Mouse (Mus musculus): Measurements from ENCODE around the gene Cd68.
A peak's percentile ranks its signal among the peaks of the same experiment; 100 is the strongest.
"Not testable (repeated sequence)": the region's sequence is repeated elsewhere in the genome, so short reads cannot be mapped to it uniquely, and the experiment has no call there.

Gene Cd68

GRCm38 (mm10) chr11:69664841-69665240 lies 1.1 kb downstream of the Cd68 start:
- no peak for DNase-seq

GRCm38 (mm10) chr11:69663795-69664194 lies 2.2 kb downstream of the Cd68 start:
- no peak for DNase-seq

DNA sequence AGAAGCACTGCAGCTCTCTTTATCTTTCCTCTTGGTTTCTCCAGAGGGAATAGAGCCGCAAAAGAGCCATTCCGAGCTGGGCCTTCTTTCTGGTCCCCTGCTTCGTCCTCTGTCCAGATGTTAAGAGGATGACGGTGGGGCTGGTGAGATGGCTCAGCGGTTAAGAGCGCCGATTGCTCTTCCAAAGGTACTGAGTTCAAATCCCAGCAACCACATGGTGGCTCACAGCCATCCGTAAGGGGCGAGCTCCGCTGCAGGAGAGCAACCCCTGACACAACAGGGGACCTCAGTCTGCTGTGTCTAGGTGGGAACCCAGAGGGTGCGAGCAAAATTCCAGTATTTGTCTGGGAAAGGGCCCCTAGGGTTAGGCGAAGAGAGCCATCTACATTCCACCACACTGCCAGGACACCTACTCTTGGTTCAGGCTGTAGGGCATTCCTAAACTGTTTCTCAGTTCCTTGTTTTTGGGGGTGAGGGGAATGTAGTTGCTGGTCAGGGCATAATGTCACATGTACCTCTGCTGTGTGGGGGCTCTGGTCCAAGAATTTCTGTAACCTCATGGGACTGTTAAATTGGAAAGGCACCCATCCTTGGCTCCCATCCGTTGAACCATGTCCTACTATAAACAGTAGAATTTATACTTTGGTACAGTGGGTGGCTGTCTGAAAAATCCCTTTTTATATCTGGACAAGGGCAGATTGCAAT lies 2.8 kb downstream of the Cd68 start:
- no peak for DNase-seq

DNA sequence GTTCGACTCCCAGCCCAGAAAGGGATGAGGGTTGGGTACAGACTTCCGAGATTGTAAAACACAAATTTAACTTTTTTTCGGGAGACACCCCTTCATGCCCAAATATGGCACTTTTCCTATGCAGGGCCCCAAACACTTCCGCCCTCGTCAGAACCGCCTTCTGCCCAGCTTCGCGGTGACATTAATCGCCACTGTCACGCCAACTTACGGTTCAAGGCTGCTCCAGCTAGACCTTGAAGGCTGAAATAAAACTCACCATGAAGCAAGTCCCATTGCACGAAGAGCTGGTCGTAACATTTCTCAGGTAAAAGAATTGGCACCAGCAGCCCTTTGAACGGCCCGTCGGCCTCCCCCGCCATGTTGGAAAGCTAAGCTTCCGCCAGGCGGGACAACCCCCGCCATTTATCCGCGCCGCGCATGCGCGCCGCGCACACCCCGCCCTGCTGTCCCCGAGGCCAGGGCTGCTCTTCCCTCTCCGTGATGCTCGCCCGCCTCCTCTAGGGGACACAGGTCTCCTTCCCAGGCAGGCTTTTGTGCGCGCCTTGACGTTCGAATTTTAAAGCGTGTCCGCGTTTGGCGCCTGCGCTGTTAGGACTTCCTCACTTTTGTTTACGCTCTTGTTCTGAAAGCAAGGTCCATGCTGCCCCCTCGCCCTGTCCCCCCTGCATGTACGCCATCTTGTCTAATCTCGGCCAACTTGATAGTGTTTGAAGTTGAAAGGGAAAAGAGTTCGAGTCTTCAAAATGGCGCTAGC lies 3.6 kb downstream of the Cd68 start, which contains the start of gene Mpdu1:
Mpdu1 (minus strand) TSS at position 430 of the 754 bp plus-strand sequence.
- peak; percentile 93 for DNase-seq

DNA sequence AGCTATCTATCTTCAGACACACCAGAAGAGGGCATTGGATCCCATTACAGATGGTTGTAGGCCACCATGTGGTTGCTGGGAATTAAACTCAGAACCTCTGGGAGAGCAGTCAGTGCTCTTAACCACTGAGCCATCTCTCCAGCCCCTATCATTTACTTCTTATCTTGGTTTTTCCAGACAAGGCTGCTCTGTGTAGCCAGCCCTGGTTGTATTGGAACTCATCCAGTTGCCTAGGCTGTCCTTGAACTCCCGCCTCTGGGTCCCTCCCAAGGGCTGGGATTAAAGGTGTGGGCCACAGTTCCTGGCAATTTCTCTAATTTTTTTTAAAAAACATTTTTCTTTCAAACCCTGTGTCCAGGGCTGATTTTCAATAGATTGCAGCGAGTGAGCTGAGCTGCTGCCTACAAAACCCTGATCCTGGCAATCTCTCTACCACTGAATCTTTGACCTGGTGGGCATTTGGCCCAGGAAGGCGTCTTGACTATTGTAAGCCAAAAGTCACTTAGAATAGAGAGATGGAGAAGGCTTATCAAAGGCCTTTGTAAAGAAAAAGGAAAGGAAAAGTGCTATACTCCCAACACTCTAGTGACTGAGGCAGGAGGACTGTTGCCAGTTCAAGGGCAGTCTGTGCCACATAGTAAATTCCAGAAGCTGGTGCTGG lies 4.6 kb downstream of the Cd68 start:
- no peak for DNase-seq

- DNase-seq: no peak
Observed at GRCm38 (mm10) chr11:69657462-69657881, 8.5 kb downstream of the Cd68 start.

- DNase-seq: peak; percentile 61
Observed at GRCm38 (mm10) chr11:69656617-69657461, 9.1 kb downstream of the Cd68 start.

DNA sequence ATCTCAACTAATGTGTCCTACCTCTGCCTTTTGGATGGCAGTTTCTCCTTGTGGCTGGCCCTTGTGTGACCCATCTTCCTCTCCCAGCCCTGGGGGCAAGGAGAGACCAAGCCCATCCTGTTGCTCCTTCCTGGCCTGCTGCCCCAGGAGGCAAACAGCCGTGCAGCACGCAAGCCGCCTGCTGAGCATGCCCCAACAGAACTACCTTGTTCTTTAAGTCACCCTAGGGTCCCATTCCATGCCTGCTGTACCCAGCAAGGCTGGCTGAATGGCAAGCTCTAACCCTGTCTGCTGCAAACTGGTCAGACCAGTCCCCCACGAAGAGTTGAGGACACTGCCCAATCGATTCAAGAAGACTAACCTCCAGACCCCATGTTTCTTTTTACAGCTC lies 9.9 kb downstream of the Cd68 start:
- no peak for DNase-seq

DNA sequence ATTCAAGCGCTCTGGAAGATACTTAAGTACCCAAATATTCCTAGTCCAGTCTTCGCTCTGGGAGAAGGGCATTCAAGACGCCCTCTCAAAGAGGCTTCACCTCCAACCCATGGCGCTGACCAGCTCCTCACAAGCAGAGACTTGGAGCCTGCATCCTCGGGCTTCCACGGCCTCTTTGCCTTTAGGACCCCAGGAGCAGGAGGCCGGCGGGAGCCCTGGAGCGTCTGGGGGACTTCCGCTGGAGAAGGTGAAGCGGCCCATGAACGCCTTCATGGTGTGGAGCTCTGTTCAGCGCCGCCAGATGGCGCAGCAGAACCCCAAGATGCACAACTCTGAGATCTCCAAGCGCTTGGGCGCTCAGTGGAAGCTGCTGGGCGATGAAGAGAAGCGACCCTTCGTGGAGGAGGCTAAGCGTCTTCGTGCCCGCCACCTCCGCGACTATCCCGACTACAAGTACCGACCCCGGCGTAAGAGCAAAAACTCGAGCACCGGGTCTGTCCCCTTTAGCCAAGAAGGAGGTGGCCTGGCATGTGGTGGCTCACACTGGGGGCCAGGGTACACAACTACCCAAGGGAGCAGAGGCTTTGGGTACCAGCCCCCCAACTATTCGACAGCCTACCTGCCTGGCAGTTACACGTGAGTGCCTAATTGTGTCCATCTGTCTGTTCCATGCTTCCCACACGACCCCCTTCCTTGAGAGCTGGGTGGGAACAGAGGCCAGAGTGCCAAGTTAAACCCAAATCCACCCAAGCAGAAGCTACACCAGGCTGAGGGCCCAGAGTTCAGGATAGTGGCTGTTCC lies 10.5 kb downstream of the Cd68 start, which contains the start of gene Sox15:
Sox15 (plus strand) TSS at position 51 of the 801 bp plus-strand sequence.
- DNase-seq: peak; percentile 69

GRCm38 (mm10) chr11:69654760-69655159 lies 11.2 kb downstream of the Cd68 start:
- no peak for DNase-seq

DNA sequence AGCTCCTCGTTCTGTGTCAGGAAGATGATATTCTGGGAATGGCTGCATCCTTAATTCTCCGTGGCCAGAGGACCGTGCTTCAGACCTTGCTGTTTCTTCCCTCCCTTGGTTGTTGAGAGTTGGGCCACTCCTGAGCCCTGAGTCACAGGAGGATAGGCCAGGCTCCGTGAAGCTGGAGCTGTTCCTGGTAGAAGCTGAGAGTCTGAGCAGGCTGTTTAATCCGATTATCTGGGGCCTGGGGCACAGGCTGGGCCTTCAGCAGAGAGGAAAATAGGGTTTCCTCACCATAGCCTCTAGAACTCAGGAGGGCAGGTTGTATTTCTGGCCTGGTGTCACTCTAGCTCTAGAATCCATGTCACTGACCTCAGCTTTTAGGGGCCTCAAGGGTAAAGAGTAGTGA lies 12.6 kb downstream of the Cd68 start:
- no peak for DNase-seq

- no peak for DNase-seq
Observed at GRCm38 (mm10) chr11:69645860-69646259, 20.1 kb downstream of the Cd68 start.

- no peak for DNase-seq
Observed at GRCm38 (mm10) chr11:69635471-69635870, 30.5 kb downstream of the Cd68 start.

DNA sequence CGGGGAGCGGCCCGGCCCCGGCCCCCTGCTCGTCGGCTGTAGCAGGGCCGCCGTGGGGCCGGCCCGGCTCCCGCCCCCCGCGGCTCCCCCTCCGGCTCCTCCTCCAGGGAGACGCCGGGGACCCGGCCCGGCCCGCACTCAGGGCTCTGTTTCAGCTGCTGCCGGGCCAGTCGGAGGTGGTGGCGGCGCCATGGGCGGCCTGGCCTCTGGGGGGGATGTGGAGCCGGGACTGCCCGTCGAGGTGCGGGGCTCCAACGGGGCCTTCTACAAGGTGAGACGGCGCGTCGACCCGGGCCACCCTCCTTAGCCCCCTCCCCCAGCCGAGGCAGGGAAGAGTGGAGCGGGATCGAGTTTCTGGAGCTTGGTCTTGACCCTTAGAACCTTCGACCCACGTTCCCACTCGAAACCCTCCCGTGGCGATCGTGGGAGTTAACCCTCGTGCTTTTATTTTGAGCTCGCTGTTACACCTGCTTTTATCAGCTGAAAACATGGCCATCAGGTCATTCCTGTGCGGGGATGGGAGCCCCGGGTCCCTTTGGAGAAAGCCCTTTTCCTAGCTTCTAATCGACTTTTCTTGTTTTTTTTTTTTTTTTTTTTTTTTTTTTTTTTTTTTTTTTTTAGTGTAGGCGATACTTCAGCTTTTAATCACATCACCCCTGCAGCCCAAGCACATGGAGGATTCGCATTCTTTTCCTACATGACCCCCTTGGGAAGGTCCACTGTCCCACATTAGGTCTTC lies 32.7 kb downstream of the Cd68 start:
- peak; percentile 70 for DNase-seq

DNA sequence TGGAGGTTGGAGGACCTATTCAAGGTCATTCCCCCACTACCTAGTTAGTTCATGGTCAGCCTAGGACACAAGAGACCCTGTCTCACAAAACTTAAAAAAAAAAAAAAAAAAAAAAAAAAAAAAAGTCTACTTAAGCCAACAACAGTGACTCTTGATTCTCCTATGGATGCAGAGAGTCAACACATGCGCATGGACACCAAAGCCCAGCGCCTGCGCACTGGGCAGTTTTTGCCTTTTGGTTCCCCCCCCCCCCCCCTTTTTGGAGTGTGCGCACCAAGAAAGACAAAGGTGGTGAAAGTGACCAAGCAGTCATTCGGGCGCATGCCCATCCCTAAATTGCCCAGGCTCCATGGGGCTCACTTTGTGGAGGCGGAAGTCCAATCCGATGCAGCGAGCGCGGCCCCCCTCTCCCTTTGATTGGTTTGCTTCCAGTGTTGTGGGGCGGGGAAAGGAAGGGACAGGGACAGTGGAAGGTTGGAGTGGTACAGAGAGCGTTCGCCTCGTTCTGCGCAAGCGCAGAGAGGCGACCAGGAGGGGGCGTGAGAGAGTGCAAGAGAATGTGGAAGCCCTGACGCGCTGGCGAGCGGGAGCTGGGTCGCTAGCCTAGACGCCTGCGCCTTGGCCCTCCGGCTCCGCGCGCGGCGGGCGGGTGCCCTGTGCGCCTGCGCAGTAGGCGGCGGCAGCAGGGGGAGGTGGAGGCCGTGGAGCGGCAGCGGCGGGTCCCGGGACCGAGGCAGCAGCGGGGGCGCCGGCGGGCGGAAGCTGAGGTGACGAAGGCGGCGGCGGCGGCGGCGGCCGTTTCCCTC lies 33.5 kb downstream of the Cd68 start, which contains the start of gene Fxr2:
Fxr2 (plus strand) TSS at position 707 of the 806 bp plus-strand sequence.
- DNase-seq: peak; percentile 100

DNA sequence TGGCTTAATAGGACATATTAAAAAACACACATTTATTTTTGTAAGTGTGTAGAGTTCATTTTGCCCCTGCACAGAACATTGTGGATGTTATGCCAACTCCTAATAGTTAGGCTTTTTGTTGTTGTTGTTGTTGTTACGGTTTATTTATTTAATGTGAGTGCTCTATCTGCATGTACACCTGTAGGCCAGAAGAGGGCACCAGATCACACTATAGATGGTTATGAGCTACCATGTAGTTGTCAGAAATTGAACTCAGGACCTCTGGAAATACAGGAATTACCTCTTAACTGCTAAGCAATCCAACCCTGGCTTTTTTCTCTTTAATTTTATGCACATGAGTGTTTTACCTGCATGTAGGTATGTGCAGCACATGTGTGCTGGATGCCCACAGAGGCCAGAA lies 36.2 kb downstream of the Cd68 start:
- peak; percentile 14 for DNase-seq

DNA sequence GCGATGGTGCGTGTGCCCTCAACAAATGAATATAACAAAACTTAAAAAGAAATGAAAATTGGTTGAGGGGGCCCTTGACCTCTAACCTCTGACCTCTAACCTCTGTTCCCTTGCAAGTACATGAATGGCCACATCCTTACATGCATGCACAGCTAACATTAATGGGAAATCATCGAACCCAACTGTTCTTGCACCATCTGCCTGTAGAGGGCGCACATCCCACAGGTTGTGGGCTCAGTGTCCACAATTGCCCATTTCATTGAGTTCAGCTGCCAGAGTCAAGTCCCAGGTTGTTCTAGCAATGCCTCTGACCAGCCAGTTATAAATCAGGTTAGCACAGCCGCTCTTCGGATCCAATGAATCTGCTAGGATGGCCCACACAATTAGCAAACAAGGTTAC lies 37.7 kb downstream of the Cd68 start:
- DNase-seq: peak; percentile 86

DNA sequence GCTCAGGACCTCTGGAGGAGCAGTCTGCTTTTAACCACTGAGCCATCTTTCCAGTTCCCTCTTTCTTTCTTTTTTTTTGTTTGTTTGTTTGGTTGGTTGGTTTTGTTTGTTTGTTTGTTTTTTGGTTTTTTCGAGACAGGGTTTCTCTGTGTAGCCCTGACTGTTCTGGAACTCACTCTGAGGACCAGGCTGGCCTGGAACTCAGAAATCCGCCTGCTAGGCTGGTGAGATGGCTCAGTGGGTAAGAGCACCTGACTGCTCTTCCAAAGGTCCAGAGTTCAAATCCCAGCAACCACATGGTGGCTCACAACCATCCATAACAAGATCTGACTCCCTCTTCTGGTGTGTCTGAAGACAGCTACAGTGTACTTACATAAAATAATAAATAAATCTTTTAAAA lies 41.6 kb downstream of the Cd68 start:
- not testable (repeated sequence) for DNase-seq

- no peak for DNase-seq
Observed at GRCm38 (mm10) chr11:69623006-69623405, 42.9 kb downstream of the Cd68 start.

DNA sequence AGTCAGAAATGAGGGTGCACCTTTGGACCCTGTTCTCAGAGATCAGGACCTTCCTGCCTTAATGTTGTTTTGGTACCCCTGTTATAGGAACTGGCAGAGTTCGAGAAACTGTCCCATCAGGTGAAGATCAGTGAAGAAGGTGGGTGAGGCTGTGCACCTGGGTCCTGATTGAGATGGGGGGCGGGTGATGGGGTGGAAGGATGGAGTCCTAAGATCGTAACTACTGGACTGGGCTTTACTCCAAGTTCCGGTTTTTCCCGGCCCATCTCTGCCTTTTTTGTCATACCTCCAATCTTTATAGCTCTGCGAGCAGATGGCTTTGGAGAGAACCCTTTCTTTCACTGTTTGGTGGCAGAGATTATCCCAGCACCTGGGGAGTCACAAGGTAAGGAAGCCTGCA lies 43.5 kb downstream of the Cd68 start:
- DNase-seq: no peak
